Mouse (Mus musculus) splenic B cell, adult 2 months (primary cell): Measurements from ENCODE around the gene Ddx49.

Experiments
- DNase-seq: peaks from one replicate; pipeline ENCODE4 v3.0.0-alpha.2; 2011; ENCODE audit warnings: low read depth, low spot score
- H3K27me3 ChIP-seq: 2 replicates; pipeline ENCODE4 v1.6.1; 2012; ENCODE audit warnings: mild to moderate bottlenecking, low read length, moderate library complexity, mixed read lengths; ENCODE audit not compliant: control insufficient read depth, poor library complexity, insufficient read depth, severe bottlenecking
- H3K36me3 ChIP-seq: 2 replicates; pipeline ENCODE4 v1.6.1; 2012; ENCODE audit warnings: mild to moderate bottlenecking, low read length, moderate library complexity, mixed read lengths; ENCODE audit not compliant: control insufficient read depth, poor library complexity, insufficient read depth, severe bottlenecking

Ddx49 gene

DNA sequence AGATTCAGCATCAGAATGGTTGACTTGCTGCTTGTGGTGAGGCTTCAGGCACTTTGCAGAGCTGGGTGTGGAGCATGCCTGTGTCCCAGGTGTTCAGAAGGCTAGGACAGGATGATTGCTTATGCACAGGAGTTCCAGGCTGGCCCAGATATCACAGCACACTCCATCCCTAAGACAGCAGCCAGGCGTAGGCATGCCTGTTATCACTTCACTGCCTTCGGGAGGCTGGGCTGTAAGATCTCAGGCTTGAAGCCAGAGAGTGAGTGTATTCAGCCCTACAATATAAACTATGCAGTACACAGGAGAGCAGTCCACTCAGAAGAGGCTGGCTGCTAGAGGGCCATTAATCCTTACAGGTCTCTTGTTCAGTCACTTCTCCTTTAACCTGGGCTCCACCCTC is 43.2 kb downstream of the Ddx49 start:
- Histone ChIP-seq H3K27me3 (no peaks in the 10 kb centered on the region), H3K36me3 (peaks cover 5% of the 10 kb centered on the region)
- DNase-seq, result no peak

- no peak for DNase-seq
- H3K27me3 ChIP-seq, result no peaks in the 10 kb centered on the region
- peaks cover 5% of the 10 kb centered on the region for H3K36me3 ChIP-seq
These were observed 43.7 kb downstream of the Ddx49 start for GRCm38 (mm10) chr8:70258600-70258999.

DNA sequence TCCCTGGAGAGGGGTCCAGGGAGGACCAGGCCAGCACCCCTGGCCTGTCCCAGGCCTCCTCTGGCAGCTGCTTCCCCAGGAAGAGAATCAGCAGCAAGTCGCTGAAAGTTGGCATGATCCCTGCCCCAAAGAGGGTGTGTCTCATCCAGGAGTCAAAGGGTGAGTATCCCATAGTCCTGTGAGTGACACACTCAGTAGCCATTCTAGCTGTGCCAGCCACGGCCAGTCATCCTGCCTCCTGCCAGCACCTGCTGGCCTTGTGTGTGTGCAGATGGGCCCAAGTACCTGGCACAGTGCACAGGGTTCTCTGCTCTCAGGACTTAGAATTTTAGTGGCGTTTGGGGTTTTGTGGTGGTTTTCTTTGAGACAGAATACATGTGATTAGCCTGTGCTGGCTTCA is 44.8 kb downstream of the Ddx49 start:
- Histone ChIP-seq H3K36me3 (peaks cover 10% of the 10 kb centered on the region), H3K27me3 (no peaks in the 10 kb centered on the region)
- no peak for DNase-seq

DNA sequence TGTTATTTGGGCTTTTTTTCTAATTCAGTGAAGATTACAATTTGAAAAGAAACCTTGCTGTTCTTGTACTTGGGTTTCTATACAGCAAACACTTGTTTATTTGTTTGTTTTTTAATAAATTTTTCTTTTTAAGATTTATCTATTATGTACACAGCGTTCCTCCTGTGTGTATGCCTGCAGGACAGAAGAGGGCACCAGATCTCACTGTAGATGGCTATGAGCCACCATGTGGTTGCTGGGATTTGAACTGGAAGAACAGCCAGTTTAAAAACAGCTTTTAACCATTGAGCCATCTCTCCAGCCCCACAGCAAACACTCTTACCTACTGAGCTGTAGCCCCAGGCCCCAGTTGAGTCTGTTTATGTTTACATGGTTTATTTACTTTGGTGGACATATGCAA is 47.7 kb downstream of the Ddx49 start:
- DNase-seq, result no peak
- no peaks in the 10 kb centered on the region for H3K27me3 ChIP-seq
- H3K36me3 ChIP-seq, result peaks cover 14% of the 10 kb centered on the region

- Histone ChIP-seq H3K36me3 (peaks cover 31% of the 10 kb centered on the region), H3K27me3 (no peaks in the 10 kb centered on the region)
- no peak for DNase-seq
These were observed 54.4 kb downstream of the Ddx49 start for GRCm38 (mm10) chr8:70247841-70248240.

DNA sequence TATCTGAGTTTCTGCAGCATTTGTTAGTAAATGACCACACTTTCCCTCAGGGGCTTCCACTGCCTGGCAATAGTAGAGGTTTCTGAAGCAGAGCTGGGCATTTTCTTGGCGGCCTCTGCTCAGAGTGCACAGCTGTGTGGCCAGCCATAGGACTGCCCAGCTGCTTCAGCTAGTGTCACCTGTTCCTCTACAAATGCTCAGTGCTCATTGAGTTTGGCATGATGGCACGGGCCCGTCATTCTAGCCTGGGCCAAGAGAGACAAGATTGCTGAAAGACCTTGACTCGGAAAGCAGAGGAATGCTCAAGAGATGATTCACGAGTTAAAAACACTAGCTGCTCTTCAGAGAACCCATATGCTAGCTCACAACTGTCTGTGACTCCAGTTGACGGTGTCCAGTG is 55.7 kb downstream of the Ddx49 start:
- DNase-seq, result no peak
- no peaks in the 10 kb centered on the region for H3K27me3 ChIP-seq
- H3K36me3 ChIP-seq, result peaks cover 34% of the 10 kb centered on the region
